Mouse (Mus musculus) kidney, adult 11 months (tissue): ENCODE measurements around the gene Npb.
"Not testable (repeated sequence)": the region's sequence is repeated elsewhere in the genome, so short reads cannot be mapped to it uniquely, and the experiment has no call there.

Source experiments
- DNase-seq: peaks from one replicate; pipeline ENCODE4 v3.0.0; 2022

The Npb gene

GRCm38 (mm10) chr11:120580190-120580589, 28.1 kb upstream of the Npb start:
- peak; percentile 61 for DNase-seq

GRCm38 (mm10) chr11:120580871-120581331, 27.4 kb upstream of the Npb start:
- DNase-seq: peak; percentile 29

GRCm38 (mm10) chr11:120581490-120582267, 26.6 kb upstream of the Npb start, which contains the start of gene Arhgdia:
Gene Arhgdia (minus strand): TSS chr11:120581624.
- DNase-seq: peak; percentile 80

GRCm38 (mm10) chr11:120582268-120582981, 25.9 kb upstream of the Npb start:
- no peak for DNase-seq

GRCm38 (mm10) chr11:120582982-120583293, 25.3 kb upstream of the Npb start:
- DNase-seq: not testable (repeated sequence)

GRCm38 (mm10) chr11:120583937-120584336, 24.3 kb upstream of the Npb start:
- no peak for DNase-seq

GRCm38 (mm10) chr11:120588531-120588930, 19.7 kb upstream of the Npb start:
- DNase-seq: no peak

- DNase-seq: peak; percentile 31
Observed at GRCm38 (mm10) chr11:120597240-120598235, 10.7 kb upstream of the Npb start.

GRCm38 (mm10) chr11:120598283-120598989, 9.8 kb upstream of the Npb start, which contains the start of the genes Alyref and Anapc11:
Gene Alyref (minus strand): TSS chr11:120598365.
Gene Anapc11 (plus strand): TSS chr11:120598421.
- peak; percentile 90 for DNase-seq

GRCm38 (mm10) chr11:120598990-120599549, 9.2 kb upstream of the Npb start:
- no peak for DNase-seq

GRCm38 (mm10) chr11:120600716-120601115, 7.6 kb upstream of the Npb start:
- DNase-seq: no peak

GRCm38 (mm10) chr11:120603545-120603944, 4.7 kb upstream of the Npb start:
- DNase-seq: no peak

- DNase-seq: no peak
Observed at GRCm38 (mm10) chr11:120605667-120606066, 2.6 kb upstream of the Npb start.

GRCm38 (mm10) chr11:120606764-120607163, 1.5 kb upstream of the Npb start:
- no peak for DNase-seq

GRCm38 (mm10) chr11:120609250-120609649, 973 bp downstream of the Npb start:
- peak; percentile 75 for DNase-seq

- no peak for DNase-seq
Observed at GRCm38 (mm10) chr11:120610477-120611046, 2.3 kb downstream of the Npb start.

- peak; percentile 75 for DNase-seq
Observed at GRCm38 (mm10) chr11:120612763-120613162, 4.5 kb downstream of the Npb start.

GRCm38 (mm10) chr11:120613481-120613972, 5.2 kb downstream of the Npb start:
- no peak for DNase-seq

- no peak for DNase-seq
Observed at GRCm38 (mm10) chr11:120613976-120614375, 5.7 kb downstream of the Npb start.

GRCm38 (mm10) chr11:120615167-120615566, 6.9 kb downstream of the Npb start:
- no peak for DNase-seq

- no peak for DNase-seq
Observed at GRCm38 (mm10) chr11:120615606-120616203, 7.4 kb downstream of the Npb start.
